Mouse (Mus musculus) kidney, embryonic 14.5 days (tissue): ENCODE data around the gene Olfr168. TPM values are rescaled to one million over a fixed set of nuclear protein-coding genes. Genes with fewer than 3 reads are reported as not detected.
"Not testable (repeated sequence)": the region's sequence is repeated elsewhere in the genome, so short reads cannot be mapped to it uniquely, and the experiment has no call there.

Experiments
- ATAC-seq: fragments of 200-750 bp; cut with Nextera tagmentation; 2 replicates; pipeline ENCODE4 v1.8.0; 2017; ENCODE audit warnings: moderate number of reproducible peaks, mild to moderate bottlenecking, moderate TSS enrichment, moderate library complexity; ENCODE audit not compliant: low FRiP score, low TSS enrichment
- H3K27ac ChIP-seq: fragments of 300-500 bp; sonication (generic); 2 replicates; pipeline ENCODE4 v1.5.1; 2014; ENCODE audit warnings: low read depth, mild to moderate bottlenecking, low read length, moderate library complexity, mixed read lengths
- H3K27me3 ChIP-seq: fragments of 300-500 bp; sonication (generic); 2 replicates; pipeline ENCODE4 v1.6.1; 2014; ENCODE audit warnings: mild to moderate bottlenecking, low read length; ENCODE audit not compliant: control insufficient read depth, insufficient read depth
- H3K36me3 ChIP-seq: fragments of 300-500 bp; sonication (generic); 2 replicates; pipeline ENCODE4 v1.6.1; 2014; ENCODE audit warnings: low read length, mixed read lengths; ENCODE audit not compliant: control insufficient read depth, insufficient read depth
- H3K4me1 ChIP-seq: fragments of 300-500 bp; sonication (generic); 2 replicates; pipeline ENCODE4 v1.6.1; 2014; ENCODE audit warnings: low read length, mixed read lengths; ENCODE audit not compliant: control insufficient read depth, insufficient read depth
- H3K4me2 ChIP-seq: fragments of 300-500 bp; sonication (generic); replicated peaks from 2 replicates; pipeline ENCODE4 v1.6.1; 2014; ENCODE audit warnings: low read depth, mild to moderate bottlenecking, low read length
- H3K4me3 ChIP-seq: fragments of 300-500 bp; sonication (generic); 2 replicates; pipeline ENCODE4 v1.5.1; 2014; ENCODE audit warnings: mild to moderate bottlenecking, low read length
- H3K9ac ChIP-seq: fragments of 300-500 bp; sonication (generic); 2 replicates; pipeline ENCODE4 v1.6.1; 2014; ENCODE audit warnings: low read depth, mild to moderate bottlenecking, low read length, moderate library complexity
- H3K9me3 ChIP-seq: fragments of 300-500 bp; sonication (generic); 2 replicates; pipeline ENCODE4 v1.6.1; 2016; ENCODE audit warnings: low read length; ENCODE audit not compliant: control insufficient read depth
- WGBS: fragments of 180-500 bp; shearing (Covaris S2); extraction: QIAGEN DNeasy Blood & Tissue Kit; methylation state at CpG from one replicate; pipeline ENCODE4 v1.1.7; 2014; 5-methylcytosine and 5-hydroxymethylcytosine counted together
- polyA plus RNA-seq: library from polyadenylated mRNA; unstranded; fragments of >200 nt; fragmentation: Nextera tagmentation; extraction: Ambion mirVana; gene quantifications from 2 replicates; pipeline ENCODE4 v1.2.1, GENCODE M21; 2014

Gene Olfr168
- polyA plus RNA-seq = not detected in 2 replicates

DNA sequence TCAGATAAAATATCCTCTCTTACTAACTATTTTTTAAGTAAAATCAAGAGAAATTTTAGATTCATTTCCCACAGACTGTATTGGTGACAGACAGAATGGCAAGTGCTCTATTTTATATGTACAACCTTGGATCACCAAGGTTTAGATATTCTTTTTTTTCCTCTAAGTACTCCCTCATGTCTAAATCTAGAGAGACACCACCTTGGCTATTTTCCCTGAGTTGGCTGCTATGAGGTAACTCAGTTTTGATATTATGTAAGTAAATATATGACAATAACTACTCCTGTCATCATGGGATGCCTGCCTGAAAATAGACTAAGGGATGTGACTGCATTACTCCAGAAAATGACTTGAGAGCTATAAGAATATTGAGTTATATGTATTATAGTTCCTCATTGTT, at the start of gene Olfr168:
Gene Olfr168 (minus strand): TSS at position 101 of the 400 bp plus-strand sequence.
- H3K36me3 ChIP-seq = no peaks in the 10 kb centered on the region
- H3K9me3 ChIP-seq = no peaks in the 10 kb centered on the region
- no peak within 1 kb of the TSS for H3K9ac ChIP-seq
- no peak within 1 kb of the TSS for H3K4me2 ChIP-seq
- H3K4me1 ChIP-seq = no peaks in the 10 kb centered on the region
- no peak within 1 kb of the TSS for H3K4me3 ChIP-seq
- no peak for ATAC-seq
- H3K27me3 ChIP-seq = no peaks in the 10 kb centered on the region
- no peak within 1 kb of the TSS for H3K27ac ChIP-seq

DNA sequence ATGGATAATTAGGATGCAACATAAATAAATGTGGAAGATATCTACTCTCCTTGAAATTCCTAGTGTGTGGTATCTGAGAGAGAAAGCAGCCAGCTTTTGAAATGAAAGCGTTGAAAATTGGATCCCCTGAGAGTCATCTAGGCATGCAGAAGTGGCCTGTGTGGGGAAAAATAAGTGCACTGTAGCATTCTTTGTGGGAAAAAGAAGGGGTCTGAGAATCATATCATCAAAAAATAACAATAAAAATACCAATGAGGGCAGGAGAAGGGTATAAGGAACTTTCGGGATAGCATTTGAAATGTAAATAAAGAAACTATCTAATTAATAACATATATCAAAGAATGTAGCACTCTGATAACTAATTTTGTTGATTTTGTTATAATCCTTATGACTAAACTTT, 36.4 kb upstream of the Olfr168 start, which contains the start of gene Olfr169:
Gene Olfr169 (minus strand): TSS at position 101 of the 400 bp plus-strand sequence.
- not testable (repeated sequence) for H3K27me3 ChIP-seq, H3K9ac ChIP-seq, H3K4me2 ChIP-seq, H3K9me3 ChIP-seq, H3K4me3 ChIP-seq, H3K27ac ChIP-seq, H3K4me1 ChIP-seq, ATAC-seq, H3K36me3 ChIP-seq
- WGBS = 91% methylated on average over 2 of the region's 2 CpGs

DNA sequence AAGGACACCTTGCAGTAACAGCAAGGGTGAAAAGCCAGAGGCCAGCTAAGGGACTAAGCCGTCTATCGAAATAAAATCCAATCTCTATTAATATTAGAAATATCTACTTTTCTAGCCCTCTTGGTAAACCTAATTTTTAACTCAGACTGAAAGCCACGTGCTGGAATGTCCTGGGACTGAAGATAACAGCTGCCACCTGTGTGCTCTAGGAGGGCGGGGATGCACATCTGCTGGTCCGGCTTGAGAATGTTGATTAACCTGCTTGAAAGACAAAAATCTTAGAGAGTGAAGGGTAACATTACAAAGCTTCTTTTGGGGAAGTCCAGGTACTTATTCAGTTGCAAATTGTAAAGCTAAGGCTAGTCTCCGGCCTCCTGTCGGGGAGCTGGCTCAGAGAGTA, 18.1 kb upstream of the Olfr168 start:
- H3K27me3 ChIP-seq, H3K36me3 ChIP-seq, ATAC-seq, H3K4me3 ChIP-seq, H3K9me3 ChIP-seq, H3K4me2 ChIP-seq, H3K9ac ChIP-seq, H3K4me1 ChIP-seq, H3K27ac ChIP-seq: not testable (repeated sequence)
- WGBS = 86% methylated on average over 7 of the region's 7 CpGs

DNA sequence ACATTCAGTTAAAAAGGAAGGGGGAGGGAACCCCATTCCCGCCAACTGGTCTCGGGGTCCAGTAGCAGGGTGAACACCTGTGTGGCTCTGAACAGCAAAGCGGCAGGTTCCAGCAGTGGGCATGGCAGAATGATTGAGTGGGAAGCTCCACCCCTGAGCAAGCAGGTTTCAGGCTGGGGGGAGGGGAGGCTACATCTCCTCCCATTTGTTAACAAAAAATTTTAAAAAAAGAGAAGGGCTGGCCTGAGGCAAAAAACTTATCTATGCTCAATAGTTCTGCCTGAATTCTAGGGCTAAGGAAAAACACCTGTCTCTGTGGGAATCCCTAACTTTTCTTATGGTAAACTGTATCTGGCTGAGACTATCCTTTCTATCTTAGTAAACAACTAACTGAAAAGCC, 16.9 kb upstream of the Olfr168 start:
- 82% methylated on average over 3 of the region's 3 CpGs for WGBS
- H3K9me3 ChIP-seq, H3K27me3 ChIP-seq, H3K36me3 ChIP-seq, H3K4me2 ChIP-seq, H3K27ac ChIP-seq, H3K4me1 ChIP-seq, H3K4me3 ChIP-seq, H3K9ac ChIP-seq, ATAC-seq: not testable (repeated sequence)

DNA sequence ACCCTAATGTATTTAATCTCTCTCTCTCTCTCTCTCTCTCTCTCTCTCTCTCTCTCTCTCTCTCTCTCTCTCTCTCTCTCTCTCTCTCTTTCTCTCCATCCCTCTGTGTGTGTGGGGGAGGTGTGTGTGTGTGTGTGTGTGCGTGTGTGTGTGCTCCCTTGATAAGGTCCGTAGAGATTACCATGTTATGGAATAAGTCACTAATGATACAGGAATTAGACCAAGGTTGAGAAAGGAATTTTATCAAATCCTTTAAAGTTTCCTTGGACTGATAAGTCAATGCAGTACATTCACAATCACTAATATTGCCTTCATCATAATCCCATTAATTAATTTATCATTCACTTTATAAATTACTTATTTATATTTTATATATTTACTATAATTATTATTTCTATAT, 13.2 kb downstream of the Olfr168 start, which contains the start of gene Olfr167:
Gene Olfr167 (minus strand): TSS at position 101 of the 400 bp plus-strand sequence.
- no peak within 1 kb of the TSS for H3K27ac ChIP-seq
- 92% methylated on average over 2 of the region's 2 CpGs for WGBS
- H3K4me3 ChIP-seq = no peak within 1 kb of the TSS
- no peak within 1 kb of the TSS for H3K4me2 ChIP-seq
- no peaks in the 10 kb centered on the region for H3K36me3 ChIP-seq
- H3K9ac ChIP-seq = no peak within 1 kb of the TSS
- no peaks in the 10 kb centered on the region for H3K9me3 ChIP-seq
- H3K4me1 ChIP-seq = no peaks in the 10 kb centered on the region
- no peak for ATAC-seq
- H3K27me3 ChIP-seq = no peaks in the 10 kb centered on the region

DNA sequence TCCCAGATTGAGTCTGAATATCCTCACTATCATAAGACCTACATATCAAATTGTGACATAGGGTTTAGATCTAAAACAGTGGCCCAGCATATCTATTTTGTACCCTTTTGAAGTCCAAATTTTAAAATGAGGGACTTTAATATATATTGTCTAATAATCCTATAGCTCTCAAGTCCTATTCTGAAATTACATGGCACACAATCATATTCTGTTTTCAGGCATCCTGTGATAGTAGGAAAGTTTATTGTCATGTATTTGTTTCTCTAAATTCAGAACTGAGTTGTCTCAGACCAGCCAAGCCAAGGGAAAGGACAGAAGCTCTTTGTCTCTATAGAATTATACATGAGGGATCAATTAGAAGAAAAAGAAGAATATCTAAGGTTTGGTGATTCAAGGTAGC, 52.0 kb downstream of the Olfr168 start, which contains the start of gene Olfr166:
Gene Olfr166 (plus strand): TSS at position 301 of the 400 bp plus-strand sequence.
- Histone ChIP-seq H3K36me3 (no peaks in the 10 kb centered on the region), H3K9me3 (no peaks in the 10 kb centered on the region), H3K4me2 (no peak within 1 kb of the TSS), H3K9ac (no peak within 1 kb of the TSS), H3K4me3 (no peak within 1 kb of the TSS), H3K27ac (no peak within 1 kb of the TSS), H3K4me1 (no peaks in the 10 kb centered on the region), H3K27me3 (no peaks in the 10 kb centered on the region)
- no peak for ATAC-seq

Other genes starting within 250 kb of the Olfr168 start
- not detected in 2 replicates for gene Olfr164, start 221.5 kb downstream of the Olfr168 start, polyA plus RNA-seq
- gene Olfr165, start 112.4 kb downstream of the Olfr168 start, polyA plus RNA-seq = not detected in 2 replicates
- gene Olfr166, start 51.9 kb downstream of the Olfr168 start, polyA plus RNA-seq = not detected in 2 replicates
- not detected in 2 replicates for gene Olfr167, start 13.3 kb downstream of the Olfr168 start, polyA plus RNA-seq
- gene Olfr169, start 36.3 kb upstream of the Olfr168 start, polyA plus RNA-seq = not detected in 2 replicates
- not detected in 2 replicates for gene Olfr170, start 76.3 kb upstream of the Olfr168 start, polyA plus RNA-seq
- gene Olfr171, start 94.4 kb upstream of the Olfr168 start, polyA plus RNA-seq = not detected in 2 replicates
- gene Lamp3, start 170.8 kb upstream of the Olfr168 start, polyA plus RNA-seq = 0.06 TPM in 1 of 2 replicates, not detected in the other
- 15.5 and 21.9 TPM in 2 replicates for gene B3gnt5, start 224.7 kb upstream of the Olfr168 start, polyA plus RNA-seq